Mouse (Mus musculus): ENCODE measurements at regions not wholly inside any gene's neighbourhood (a gene's known extent, or its start where the extent isn't known, plus 50 kb on each side); places are given as distances from the start of the nearest gene placed in this dataset.
"Not testable (repeated sequence)": the region's sequence is repeated elsewhere in the genome, so short reads cannot be mapped to it uniquely, and the experiment has no call there.

DNA sequence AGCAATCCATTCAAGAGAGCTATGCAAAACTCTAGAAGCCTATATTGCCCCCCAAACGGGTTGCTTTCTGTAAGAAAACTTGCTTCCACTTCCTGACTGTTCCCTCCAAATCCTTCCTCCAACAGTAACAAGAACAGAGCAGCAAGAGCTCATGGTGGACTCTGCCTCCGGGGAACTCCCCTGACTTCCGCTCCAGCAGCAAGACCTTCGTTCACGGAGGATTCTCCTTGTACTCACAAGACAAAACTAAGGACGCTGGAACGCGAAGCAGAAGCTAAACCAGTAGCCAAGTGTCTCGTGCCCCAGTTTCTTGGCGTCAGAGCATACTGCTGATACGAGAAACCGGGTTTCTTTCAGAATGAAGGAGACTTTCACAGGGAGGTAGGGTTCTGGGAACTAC is 50.7 kb downstream of the H2al2a start:
- no peak for DNase-seq (ENCODE audit: low read depth, low spot score)

DNA sequence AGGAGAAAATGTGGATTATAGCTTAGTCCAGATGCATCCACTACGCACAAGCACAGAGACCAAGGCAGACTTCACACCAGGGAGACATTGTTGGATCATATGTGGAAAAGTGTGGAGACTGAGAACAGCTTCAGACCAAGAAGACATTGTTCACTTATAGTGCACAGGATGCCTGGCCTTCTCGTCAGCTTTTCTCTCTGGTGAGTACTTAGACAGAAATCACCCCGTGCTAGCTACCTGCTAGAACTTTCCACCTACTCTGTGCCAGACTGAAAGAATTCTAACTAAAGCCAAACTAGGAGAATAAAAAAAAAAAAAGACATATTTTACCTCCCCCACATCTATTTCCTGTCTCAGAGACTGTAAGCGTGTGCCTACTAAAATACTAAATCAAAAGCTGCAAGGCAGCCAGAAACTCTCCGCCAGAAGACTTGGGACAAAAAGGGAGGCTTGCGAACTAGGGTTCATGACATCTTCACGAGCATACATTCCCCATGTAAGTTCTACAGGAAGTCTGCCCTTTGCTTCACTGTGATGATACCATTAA is 51.3 kb downstream of the H2al2a start:
- no peak for DNase-seq (ENCODE audit: low read depth, low spot score)

DNA sequence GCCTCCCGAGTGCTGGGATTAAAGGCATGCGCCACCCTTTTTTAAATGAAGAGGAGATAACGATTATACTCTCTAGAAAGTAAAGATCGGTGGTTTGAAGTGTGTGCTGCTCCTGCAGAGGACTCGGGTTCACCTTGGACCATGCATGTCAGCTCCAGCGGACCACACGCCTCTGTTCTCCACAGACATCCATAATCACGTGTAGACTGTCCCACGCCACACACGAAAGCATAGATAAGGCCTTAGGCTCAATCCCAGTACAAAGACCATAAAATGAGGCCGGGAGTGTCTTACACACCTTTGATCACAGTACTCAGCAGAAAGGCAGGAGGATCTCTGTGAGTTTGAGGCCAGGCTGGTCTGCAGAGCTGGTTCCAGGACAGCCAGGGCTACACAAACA is 53.3 kb downstream of the H2al2a start:
- no peak for DNase-seq (ENCODE audit: low read depth, low spot score)

DNA sequence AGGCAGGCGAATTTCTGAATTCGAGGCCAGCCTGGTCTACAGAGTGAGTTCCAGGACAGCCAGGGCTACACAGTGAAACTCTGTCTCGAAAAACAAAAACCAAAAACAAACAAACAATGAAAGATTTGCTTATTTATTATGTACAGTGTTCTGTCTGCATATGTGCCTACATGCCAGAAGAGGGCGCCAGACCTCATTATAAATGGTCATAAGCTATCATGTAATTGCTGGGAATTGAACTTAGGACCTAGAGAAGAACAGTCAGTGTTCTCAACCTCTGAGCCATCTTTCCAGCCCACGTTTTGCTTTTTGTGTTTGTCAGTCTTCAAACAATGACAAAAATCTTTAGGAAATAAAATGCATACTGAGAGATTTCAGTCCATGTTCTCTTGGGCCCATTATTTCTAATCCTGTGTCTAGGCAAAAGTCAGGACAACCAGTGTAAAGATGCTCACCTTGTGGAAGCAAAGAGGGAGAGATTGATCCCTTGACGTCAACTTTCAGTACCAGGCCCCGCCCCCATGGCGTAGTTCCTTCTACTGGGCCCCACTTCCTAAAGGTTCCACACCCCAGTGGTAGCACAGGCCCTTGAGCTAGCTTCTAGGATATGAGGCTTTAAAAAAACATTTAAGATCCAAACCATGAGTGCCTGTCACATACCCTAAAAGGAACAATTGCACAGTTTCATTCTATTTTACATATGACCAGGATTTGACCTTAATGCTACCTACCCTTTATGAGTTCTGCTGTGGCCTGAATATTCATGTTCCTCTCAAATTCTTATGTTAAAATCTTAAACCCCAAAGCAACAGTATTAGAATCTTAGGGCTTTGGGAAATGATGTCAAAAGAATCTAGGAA is 54.0 kb downstream of the H2al2a start:
- DNase-seq (ENCODE audit: low read depth, low spot score): peak; percentile 51

DNA sequence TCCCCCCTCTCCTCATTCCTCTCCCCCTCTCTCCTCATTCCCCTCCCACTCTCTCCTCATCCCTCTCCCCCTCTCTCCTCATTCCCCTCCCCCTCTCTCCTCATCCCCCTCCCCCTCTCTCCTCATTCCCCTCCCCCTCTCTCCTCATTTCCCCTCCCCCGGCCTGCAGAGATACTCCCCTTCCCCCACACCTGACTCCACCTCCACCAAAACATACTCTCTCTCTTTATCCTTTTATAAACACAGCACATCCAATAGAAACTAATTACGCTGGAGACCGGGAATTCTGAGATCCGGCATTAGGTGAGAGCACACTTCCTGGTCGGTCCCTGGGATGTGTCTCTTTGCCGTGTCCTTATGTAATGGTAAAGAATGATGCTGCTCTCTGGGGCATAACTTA is 54.8 kb downstream of the H2al2a start:
- DNase-seq (ENCODE audit: low read depth, low spot score): no peak

DNA sequence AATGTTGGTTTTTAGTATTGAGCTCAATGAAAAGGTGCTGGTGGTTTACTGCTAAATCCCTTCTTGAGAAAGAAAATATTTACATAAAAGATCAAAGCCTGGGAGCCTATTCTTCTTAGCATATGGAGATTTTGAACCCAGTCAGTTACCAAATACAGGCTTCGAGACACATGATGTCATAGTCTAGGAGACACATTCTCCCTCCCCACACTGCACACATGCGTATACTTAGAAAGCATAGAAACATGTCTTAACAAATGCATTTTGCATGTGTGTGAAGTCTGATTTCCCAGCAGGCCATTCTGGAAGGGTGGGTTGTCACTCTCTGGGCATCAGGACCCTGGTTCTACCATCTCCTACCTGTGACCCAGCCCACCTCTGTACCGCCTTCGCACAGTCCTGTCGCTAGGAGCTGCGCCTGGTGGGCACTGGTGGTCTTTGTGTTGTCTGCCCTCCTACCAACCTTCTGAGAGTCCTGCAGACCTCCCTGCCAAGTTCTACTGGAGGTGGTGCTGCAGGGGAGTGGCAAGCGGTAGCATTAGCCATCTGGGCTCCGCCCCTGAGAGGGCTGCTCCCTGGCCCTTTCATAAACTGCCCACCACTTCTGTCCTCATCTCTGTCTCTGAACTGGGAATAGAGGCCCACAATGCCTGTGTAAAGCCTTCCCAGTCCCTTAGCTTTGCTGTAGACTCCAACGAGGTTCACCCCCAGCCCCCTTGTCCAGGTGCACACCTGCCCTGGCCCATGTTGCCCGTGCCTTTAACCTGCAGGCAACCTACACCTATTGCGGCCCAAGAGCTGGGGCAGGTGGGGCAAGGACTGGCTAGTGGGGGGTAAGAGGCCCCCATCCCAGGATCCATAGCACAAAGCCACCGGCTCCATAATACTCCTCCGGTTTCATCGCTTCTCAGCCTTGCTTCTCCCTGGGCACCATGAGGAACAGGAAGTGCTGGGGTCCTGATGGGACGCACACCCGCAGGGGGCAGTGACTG is 56.6 kb downstream of the H2al2a start:
- DNase-seq (ENCODE audit: low read depth, low spot score): not testable (repeated sequence)

DNA sequence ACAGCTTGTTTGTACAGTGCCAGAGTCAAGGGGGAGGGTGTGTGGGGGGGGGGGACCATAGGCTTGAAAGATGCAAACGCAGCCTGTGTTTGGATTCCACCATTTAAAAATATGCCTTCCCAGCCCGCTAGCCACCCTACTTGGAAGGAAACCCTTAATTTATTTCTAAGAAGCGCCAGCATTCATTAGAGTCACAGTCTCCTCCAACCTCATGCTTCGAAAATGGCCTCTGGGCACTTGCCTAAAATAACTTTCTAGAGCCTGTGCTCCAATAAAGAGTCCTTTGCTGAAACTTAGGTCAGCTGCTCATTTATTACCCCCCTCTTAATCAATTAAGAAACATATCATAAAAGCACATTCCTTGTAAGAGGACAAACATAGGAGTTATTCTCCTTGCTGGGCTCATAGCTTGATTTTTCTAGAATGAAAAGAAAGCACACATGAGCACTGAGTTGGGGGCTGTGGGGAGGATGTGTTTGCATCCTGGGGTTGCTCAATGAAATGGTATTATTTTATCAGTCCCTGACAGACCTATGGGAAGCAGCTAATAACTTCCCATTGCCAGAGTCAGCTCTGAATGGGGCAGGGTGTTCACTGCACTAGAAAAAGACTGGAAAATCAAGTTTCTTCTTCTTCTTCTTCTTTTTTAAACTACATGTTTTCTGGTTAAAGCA is 57.4 kb downstream of the H2al2a start:
- DNase-seq (ENCODE audit: low read depth, low spot score): no peak

DNA sequence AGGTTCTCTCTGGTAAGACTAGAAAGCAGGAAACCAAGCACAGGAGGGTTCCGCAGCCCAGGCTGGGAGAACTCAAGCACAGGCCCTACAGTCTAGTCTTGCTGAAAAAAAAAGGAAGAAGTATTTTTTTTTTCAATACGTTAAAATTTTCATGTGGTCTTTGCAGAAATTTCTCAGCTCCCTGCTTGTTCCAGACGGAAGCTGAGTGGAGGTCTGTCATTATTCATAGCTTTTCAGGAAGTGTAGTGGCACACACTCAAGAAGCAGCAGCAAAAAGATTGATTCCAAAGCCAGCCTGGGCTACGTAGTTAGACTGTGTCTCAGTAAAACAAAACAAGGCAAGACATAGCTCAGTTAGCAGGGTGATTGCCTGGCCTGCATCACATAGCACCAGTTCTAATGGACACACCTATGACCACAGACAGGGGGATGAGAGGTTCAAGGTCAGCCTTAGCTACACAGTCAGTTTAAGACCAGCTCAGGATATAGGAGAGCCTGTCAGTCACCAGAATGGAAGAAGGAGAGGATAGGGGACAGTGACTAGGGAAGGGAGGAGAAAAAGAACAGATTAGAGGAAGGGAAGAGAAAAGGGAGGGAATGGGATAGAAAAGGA is 60.1 kb downstream of the H2al2a start:
- no peak for DNase-seq (ENCODE audit: low read depth, low spot score)

DNA sequence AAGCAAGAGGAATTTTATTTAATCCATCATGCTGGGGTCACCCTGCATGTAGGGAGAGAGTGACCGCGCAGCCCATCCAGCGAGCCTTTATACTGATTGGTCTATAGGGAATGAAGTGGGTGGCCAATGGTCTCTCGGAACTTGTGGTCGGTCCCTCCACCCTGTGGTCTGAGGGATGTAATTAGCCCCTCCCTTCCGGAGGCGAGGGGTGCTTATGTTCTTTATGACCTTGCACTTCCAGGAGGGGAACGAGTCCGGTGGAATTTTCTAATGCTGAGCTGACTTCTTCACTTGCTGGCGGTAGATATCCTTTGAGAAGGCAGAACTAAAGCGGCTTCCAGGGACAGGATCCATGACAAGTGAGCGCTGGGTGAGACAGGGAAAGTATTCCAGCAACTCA is 60.8 kb downstream of the H2al2a start:
- no peak for DNase-seq (ENCODE audit: low read depth, low spot score)

DNA sequence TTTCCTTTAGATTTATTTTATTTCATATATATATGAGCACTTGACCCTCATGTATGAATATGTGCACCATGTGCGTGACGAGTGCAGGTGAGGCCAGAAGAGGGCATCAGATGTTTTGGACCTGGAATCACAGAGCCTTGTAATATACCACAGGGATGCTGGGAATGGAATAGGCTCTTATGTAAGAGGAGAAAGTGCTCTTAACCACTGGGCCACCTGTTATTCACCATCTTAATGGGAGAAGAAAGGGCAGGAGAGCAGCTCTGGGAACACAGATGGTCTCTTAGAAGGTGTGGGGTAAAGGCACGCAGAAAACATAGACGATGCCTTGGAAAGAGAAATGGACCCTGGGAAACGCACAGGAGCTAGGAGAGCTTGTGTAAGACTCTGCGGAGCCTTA is 61.3 kb downstream of the H2al2a start:
- no peak for DNase-seq (ENCODE audit: low read depth, low spot score)

DNA sequence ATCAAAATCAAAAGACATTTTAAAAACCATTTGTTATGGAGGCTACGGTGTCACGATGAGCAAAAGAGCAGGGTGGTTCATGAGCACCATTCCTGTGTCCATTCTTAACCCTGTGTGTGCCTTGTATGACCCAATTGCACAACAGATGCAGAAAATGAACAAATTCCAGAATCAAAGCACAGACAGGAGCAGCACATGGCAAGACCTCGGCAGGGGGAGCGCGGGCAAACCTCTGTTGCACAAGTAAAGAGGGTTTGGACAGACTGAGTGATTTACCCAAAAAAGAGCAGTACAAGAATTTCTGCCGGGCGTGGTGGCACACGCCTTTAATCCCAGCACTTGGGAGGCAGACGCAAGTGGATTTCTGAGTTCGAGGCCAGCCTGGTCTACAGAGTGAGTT is 62.1 kb downstream of the H2al2a start:
- DNase-seq (ENCODE audit: low read depth, low spot score): no peak

DNA sequence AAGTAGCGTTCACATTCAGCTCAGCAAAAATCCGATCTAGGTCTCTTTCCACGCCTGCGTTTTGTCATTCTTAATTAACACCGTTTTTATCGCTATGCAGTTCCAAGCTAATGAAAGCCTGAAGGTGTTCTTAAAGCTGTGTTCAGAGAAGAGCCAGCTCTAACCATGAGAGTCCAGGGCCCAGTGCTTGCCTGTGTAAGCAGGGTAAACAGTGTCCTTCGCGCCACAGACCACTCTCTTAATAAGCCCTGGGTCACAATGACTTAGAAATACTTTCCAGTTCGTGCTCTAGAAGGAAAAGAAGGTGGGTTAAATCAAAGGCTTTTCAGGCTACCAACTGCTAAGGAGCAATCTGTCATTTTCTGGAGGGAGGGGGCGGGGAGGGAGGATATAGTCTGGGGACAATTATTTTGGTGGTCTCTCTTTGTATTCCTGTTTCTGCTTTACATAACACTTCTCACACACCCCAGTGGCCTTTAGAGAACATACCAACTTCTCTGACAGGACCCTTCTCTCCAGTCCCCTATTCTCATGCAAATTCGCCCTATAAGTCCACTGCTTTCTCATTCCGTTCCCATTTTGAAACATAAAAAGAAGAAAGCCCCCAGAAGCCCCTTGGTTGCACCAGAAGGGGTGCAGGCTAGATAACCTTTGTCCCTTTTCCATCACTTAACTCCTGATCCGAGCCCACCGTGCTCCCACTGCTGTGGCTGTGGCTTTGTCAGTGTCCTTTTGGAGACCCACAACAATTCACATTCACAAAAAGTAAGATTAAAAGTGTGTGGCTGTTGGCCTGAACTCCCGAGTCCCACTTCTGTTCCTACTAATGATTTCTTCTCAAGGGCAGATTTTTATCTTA is 63.6 kb downstream of the H2al2a start:
- no peak for DNase-seq (ENCODE audit: low read depth, low spot score)

DNA sequence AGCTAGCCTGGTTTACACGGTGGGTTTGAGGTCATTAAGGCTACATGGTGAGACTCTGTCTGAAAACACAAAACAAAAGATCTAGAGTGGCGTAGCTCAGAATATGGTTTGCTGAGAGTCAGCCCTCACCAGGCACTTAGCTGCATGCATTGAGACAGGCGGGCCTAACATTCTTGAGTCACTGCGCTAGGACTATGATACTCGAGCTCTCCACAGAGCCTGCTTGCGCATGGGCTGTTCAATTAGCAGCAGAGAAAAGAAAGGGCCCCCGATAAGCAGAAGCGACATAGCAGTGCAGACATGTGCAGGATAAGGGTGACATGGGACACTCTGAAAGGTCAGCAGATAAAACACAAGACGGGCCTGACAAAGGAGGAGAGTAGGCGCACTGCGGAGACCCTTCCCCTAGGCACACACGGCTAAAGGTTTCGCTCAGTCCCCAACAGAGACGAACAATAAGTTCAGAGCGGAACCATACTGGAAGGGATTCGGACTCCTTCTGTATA is 64.3 kb downstream of the H2al2a start:
- DNase-seq (ENCODE audit: low read depth, low spot score): no peak

DNA sequence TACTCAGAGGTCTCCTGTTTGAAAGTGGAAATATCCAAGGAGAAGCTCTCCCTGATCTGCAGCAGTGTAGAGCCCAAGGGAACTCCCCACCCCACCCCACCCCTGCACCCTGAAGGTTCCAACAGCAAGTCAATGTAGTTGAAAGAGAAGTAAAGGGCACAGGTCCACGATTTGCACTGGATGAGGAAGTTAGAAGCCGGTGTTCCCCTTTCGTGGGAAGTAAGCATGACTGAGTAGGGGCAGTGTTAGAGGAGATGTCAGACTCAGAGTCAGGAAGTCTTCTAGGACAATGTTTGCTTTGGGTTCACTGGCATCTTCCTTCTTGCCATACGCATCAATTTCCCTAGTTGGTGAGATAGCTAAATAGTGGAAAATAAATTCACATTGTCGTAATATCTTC is 64.9 kb downstream of the H2al2a start:
- DNase-seq (ENCODE audit: low read depth, low spot score): no peak

DNA sequence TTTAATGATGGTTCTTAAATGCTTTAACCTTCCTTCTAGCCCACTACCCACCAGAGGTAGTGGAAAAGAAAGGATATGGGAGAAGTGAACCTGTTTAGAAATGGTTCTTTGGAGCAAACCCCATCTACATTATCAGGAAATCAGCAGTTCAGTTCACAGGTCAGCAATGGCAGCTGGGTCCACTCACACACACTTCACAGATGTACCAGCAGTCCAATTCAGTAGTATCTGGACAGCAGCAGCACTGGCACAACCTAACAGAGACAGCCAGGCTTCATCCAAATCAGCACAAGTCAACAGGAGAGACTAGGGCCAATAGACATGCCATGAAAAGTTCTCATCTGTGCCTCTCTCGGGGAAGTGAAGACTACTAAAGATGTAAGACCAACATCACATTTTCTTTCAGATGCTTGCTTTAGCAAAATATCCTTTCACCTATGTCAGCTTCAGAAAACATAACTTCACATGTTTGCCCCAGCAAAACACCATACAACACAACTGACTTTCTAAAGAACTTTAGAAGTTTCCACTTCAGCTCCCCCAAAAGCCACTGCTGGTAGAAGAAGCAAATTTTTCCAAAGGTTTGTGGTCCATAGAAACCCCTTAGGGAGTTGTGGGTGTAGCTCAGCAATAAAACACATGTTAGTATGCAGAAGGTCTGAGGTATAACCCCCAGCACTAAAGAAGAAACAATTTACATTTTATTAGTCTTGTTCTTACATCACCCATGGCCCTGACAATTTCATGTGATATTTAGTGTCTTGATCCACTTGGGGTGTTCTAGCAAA is 77.7 kb downstream of the H2al2a start:
- DNase-seq (ENCODE audit: low read depth, low spot score): no peak

DNA sequence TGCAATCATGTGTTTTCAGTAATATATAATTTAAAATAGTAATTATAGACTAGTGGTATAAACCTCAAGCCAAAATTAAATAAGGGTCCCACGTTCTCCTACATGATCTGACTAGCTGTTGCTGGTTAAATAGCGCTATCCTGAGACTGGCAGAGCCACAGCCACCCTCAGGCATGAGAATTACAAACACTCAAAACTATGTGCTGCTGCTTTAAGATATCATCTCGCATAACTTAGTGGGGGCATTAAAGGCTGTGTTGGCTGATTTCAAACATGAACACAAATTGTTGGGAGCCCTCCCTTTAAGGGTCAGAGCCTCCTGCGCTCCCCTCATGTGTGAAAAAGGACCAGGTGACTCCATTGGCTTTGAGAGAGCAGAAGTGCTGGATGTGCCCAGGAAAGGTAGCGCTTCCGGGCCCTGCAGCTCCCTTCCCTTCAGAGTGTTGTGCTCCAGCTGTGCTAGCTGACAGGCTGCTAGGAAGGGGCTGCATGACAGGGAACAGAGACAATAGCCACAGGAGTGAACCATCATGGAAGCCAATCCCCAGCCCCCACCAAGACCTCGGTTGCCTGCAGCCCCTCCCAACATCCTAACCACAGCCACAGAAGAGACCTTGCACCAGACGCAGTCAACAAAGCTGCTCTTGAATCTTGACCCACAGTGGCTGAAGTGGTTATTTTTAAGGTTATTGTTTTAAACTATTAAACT is 79.4 kb downstream of the H2al2a start:
- no peak for DNase-seq (ENCODE audit: low read depth, low spot score)

DNA sequence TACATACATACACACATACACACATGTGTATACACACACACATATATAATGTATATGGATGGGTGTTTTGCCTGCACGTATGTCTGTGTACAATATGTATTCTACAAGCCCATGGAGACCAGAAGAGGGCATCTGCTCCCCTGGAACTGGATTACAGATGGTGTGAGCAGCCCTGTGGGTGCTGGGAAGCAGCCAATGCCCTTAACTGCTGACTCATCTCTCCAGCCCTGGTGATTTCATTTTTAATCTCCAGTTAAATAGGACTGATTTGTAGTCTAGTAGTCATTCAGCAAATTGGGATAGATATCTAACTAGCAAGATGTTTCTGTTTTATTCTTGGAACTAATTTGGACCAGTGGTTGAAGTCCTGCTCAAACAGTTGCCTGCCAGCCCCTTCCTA is 94.1 kb downstream of the H2al2a start:
- peak; percentile 50 for DNase-seq (ENCODE audit: low read depth, low spot score)

DNA sequence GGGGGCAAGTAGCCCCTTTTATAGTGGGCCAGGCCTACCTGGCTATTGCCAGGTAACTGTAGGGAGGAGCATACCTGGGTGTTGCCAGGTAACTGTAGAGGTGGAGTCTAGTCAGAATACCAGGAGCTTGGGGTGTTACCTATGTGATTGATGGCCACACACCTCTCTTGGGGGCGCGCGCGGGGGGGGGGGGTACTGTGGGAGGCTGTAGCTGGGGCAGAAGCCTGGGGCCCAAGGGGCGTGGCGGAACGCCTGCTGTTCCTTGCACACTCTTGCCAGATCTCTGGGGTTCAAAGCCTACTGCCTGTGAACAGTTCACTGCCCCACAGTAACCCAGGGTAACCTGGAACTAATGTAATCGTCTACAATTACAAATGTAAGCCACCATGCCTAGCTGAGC is 96.6 kb downstream of the H2al2a start:
- DNase-seq (ENCODE audit: low read depth, low spot score): no peak

DNA sequence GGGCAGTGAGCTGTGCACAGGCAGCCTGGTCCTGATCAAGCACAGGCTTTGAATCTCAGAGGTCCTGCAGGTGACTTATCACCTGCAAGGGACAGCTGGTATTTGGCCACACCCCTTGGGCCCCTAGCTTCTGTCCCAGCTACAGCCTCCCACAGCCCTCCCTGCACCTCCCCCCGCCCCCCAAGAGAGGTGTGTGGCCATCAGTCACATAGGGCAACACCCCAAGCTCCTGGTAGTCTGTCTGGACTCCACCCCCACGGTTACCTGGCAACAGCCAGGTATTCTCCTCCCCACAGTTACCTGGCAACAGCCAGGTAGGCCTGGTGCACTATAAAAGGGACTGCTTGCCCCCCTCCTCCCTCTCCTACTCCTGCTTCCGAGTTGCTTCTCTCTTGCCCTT is 98.0 kb downstream of the H2al2a start:
- no peak for DNase-seq (ENCODE audit: low read depth, low spot score)

All from 3T3-L1 (cell line).